ENCODE assay signal across 19 mouse cellular contexts in the genomic region with DNA sequence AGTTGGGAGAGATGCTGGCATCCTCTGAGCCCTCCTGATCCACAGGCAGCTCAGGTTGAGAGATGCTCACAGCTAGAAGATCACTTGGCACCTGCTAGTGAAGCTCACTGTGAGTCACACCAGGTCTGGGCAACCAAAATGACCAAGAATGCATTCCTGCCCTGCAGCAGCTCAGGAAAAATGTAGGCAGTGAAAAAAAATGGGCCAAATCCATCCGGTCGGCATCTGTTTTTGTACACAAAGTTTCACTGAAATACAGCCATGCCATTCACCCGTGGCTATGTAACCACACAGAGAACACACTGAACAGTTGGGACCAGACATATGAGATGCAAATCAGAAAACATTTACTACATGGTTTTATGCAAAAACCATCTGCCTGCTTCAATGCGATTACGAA.
DNase-seq lines count a peak whose midpoint lies in the region; TF ChIP-seq lines count a peak whose summit lies in the region.
"Had no signal": no experiment of that assay in that cellular context is flagged by ENCODE, and none has a peak within 500 bp of the region (broad histone marks: within the 10 kb centered on the region; RNA-seq: fewer than 3 reads in every experiment).

No protein-coding gene starts in this region.

- intact Hi-C loops in gastrocnemius, postnatal 36 days (cut with DNase I), result no loop called here

- no peak overlapping the region for H3K4me3 ChIP-seq in liver, adult 2 months (ENCODE audit: insufficient read depth, low read depth, low read length)
- no peak overlapping the region for H3K4me3 ChIP-seq in myocyte
- H3K4me3 ChIP-seq: forebrain, embryonic 13.5 days; heart, embryonic 10.5 days; limb, embryonic 12.5 days; lung, embryonic 15.5 days; midbrain, embryonic 15.5 days had no signal

- peaks cover 29% of the 10 kb centered on the region for H3K4me1 ChIP-seq in liver, adult 2 months (ENCODE audit: control insufficient read depth, insufficient read depth, low read length)
- H3K4me1 ChIP-seq: midbrain, embryonic 15.5 days had no signal

- H3ac ChIP-seq in myocyte (ENCODE audit: control insufficient read depth, insufficient read length), result no peak overlapping the region

- peak; percentile 24 for DNase-seq in gastrocnemius, postnatal 25 days
- no peak for DNase-seq in gastrocnemius, postnatal 36 days
- no peak for DNase-seq in liver, adult 2 months (ENCODE audit: extremely low read depth, low read depth, low spot score)
- DNase-seq in liver (no peak), NIH3T3 (ENCODE audit: low read depth) (peak; percentile 70)
- DNase-seq in lung, postnatal 14 days, result no peak
- DNase-seq: adrenal gland, postnatal 14 days; cerebellum, adult 8-10 months; cerebellum, postnatal 36 days; kidney, adult 9 months had no signal

- H3K4me2 ChIP-seq in myocyte (ENCODE audit: low read depth), result no peak overlapping the region
- H3K4me2 ChIP-seq: forebrain, embryonic 13.5 days; limb, embryonic 12.5 days; lung, embryonic 15.5 days; midbrain, embryonic 15.5 days had no signal

- 43% methylated on average over 5 of the region's 5 CpGs for WGBS in liver, adult 2 months

- no peak overlapping the region for H3K9ac ChIP-seq in liver, adult 2 months (ENCODE audit: low read depth, low read length)
- H3K9ac ChIP-seq: forebrain, embryonic 13.5 days; limb, embryonic 12.5 days; liver, embryonic 14.5 days; lung, embryonic 15.5 days; midbrain, embryonic 15.5 days had no signal

- no peaks in the 10 kb centered on the region for H3K79me2 ChIP-seq in liver, adult 2 months (ENCODE audit: control insufficient read depth, insufficient read depth, low read length)
- H3K79me2 ChIP-seq in myocyte (ENCODE audit: control insufficient read depth, insufficient read depth), result no peaks in the 10 kb centered on the region

- TF ChIP-seq POLR2A in liver, adult 2 months (IDR thresholded peaks at IDR 0.05; ENCODE audit: extremely low read depth, insufficient read depth, low read length), result no peak
- no peak for TF ChIP-seq POLR2A in myocyte (IDR thresholded peaks at IDR 0.05; ENCODE audit: insufficient read length, low read depth)

- H3K36me3 ChIP-seq in liver, adult 2 months (ENCODE audit: control insufficient read depth, insufficient read depth, low read length), result no peaks in the 10 kb centered on the region
- H3K36me3 ChIP-seq in myocyte (ENCODE audit: control insufficient read depth, insufficient read depth), result no peaks in the 10 kb centered on the region
- H3K36me3 ChIP-seq: heart, embryonic 10.5 days; limb, embryonic 12.5 days; lung, embryonic 15.5 days; midbrain, embryonic 15.5 days had no signal

- H3K27ac ChIP-seq in liver, adult 2 months (replicated peaks; ENCODE audit: insufficient read depth, low read depth, low read length), result peak overlapping the region; percentile 33; the same call in 1 of the 2 replicates
- H3K27ac ChIP-seq: forebrain, embryonic 13.5 days; heart, embryonic 10.5 days; hindbrain, postnatal 0 days; limb, embryonic 12.5 days; liver, embryonic 14.5 days; lung, embryonic 15.5 days; macrophage; midbrain, embryonic 15.5 days had no signal

- H3K27me3 ChIP-seq in liver, adult 2 months (ENCODE audit: control insufficient read depth, insufficient read depth, low read length), result no peaks in the 10 kb centered on the region
- H3K27me3 ChIP-seq in myocyte (ENCODE audit: control insufficient read depth, insufficient read depth, insufficient read length), result no peaks in the 10 kb centered on the region
- H3K27me3 ChIP-seq: forebrain, embryonic 13.5 days; limb, embryonic 12.5 days; lung, embryonic 15.5 days; midbrain, embryonic 15.5 days had no signal

- TF ChIP-seq CTCF in liver, adult 2 months (IDR thresholded peaks at IDR 0.05; ENCODE audit: low read depth, low read length), result no peak

TF ChIP-seq in myocyte, 11 proteins besides CTCF, POLR2A, EP300 and RAD21:
- TF ChIP-seq MYOD1 (IDR thresholded peaks at IDR 0.05; ENCODE audit: control insufficient read depth in 1 of 3, insufficient read length in 2 of 3, low read depth in 2 of 3) (peak in 2 of 3 experiments; percentile 46 to 61), MYOG (IDR thresholded peaks at IDR 0.05; ENCODE audit: control insufficient read depth in 1 of 3, insufficient read depth in 1 of 3, insufficient read length in 2 of 3, low read depth in 2 of 3) (no peak), TCF12 (IDR thresholded peaks at IDR 0.05; ENCODE audit: insufficient read depth, poor library complexity, severe bottlenecking) (no peak), TCF3 (IDR thresholded peaks at IDR 0.05; ENCODE audit: insufficient read length, low read depth) (no peak), SRF (IDR thresholded peaks at IDR 0.05; ENCODE audit: control insufficient read depth, insufficient read length, low read depth) (no peak), MAX (IDR thresholded peaks at IDR 0.05; ENCODE audit: low read depth) (no peak), POLR2AphosphoS2 (IDR thresholded peaks at IDR 0.05; ENCODE audit: insufficient read length, low read depth) (no peak)

Comparison
In these comparisons a context has a peak if more than half of its experiments do, and no peak if none do; other contexts are left out.
1. DNase-seq: peak in gastrocnemius, postnatal 25 days (single experiment) and NIH3T3 (single experiment); none in gastrocnemius, postnatal 36 days (0 of 2), liver, adult 2 months (single experiment), liver (single experiment) and lung, postnatal 14 days (single experiment).